In the genomic region with DNA sequence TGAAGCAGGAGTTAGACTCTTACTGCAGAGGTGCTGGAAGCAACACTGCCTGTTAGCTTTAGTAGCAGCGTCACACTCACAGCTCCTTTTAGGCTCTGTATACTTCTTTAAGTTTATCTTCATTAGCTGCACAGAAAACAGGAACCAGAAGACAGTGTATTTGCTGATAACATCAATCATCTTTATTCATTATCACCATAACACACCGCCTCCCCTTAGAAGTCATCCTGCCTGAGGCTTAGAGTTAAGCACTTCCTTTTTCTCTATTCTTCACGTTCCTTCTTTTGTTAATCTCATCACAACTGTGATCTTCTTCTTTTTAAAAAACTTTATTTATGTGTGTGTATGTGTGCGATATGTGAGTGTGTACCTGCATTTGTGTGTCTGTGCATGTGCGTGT, we compare ENCODE assay signal across 23 mouse cellular contexts.
DNase-seq lines count a peak whose midpoint lies in the region; ATAC-seq and TF ChIP-seq lines count a peak whose summit lies in the region.
"Had no signal": no experiment of that assay in that cellular context is flagged by ENCODE, and none has a peak within 500 bp of the region (broad histone marks: within the 10 kb centered on the region; RNA-seq: fewer than 3 reads in every experiment).

No protein-coding gene starts in this region.

- H3K4me3 ChIP-seq in G1E (ENCODE audit: low read depth, low read length) = no peak overlapping the region
- H3K4me3 ChIP-seq: embryonic facial prominence, embryonic 12.5 days; forebrain, embryonic 12.5 days; gastrocnemius, adult 2 months; heart, embryonic 15.5 days; hindbrain, embryonic 10.5 days; hindbrain, embryonic 15.5 days had no signal

- peak; percentile 29 for DNase-seq in 416B (ENCODE audit: low read depth)
- DNase-seq in G1E (ENCODE audit: low spot score) = peak; percentile 17
- DNase-seq in urinary bladder, postnatal 25 days (ENCODE audit: low spot score) = no peak
- no peak for DNase-seq in urinary bladder, postnatal 14 days (ENCODE audit: low spot score)
- no peak for DNase-seq in heart, postnatal 4 days
- DNase-seq in gastrocnemius, adult 18-20 months (ENCODE audit: low spot score) = no peak
- DNase-seq: adrenal gland, adult 8-10 months; adrenal gland, postnatal 36 days; cerebellum, adult 2 months; cerebellum, postnatal 10 days; forebrain, postnatal 0 days; gastrocnemius, adult 2 months; gastrocnemius, postnatal 25 days; heart, adult 18-20 months; heart, postnatal 14 days; kidney, adult 18-20 months had no signal

- no peak for TF ChIP-seq CTCF in G1E (IDR thresholded peaks at IDR 0.05; ENCODE audit: low read depth, low read length)

- no peaks in the 10 kb centered on the region; the same call in 1 of the 2 replicates for H3K27me3 ChIP-seq in G1E (ENCODE audit: insufficient read depth, low read length)
- H3K27me3 ChIP-seq: embryonic facial prominence, embryonic 12.5 days; forebrain, embryonic 12.5 days; heart, embryonic 15.5 days; hindbrain, embryonic 15.5 days had no signal

- peak; percentile 94 for ATAC-seq in G1E (ENCODE audit: extremely low read depth, insufficient number of reproducible peaks, low FRiP score, poor library complexity, severe bottlenecking)
- peak; percentile 77 for ATAC-seq in common myeloid progenitor, adult 5-6 weeks (replicated peaks; ENCODE audit: low read depth, poor library complexity, severe bottlenecking)
- peak; percentile 65 for ATAC-seq in megakaryocyte, adult 5-6 weeks (ENCODE audit: poor library complexity, severe bottlenecking)
- ATAC-seq: forebrain, postnatal 0 days had no signal

- peaks cover 26% of the 10 kb centered on the region for H3K4me1 ChIP-seq in G1E (ENCODE audit: insufficient read depth, low read depth, low read length)
- H3K4me1 ChIP-seq: embryonic facial prominence, embryonic 12.5 days; forebrain, embryonic 12.5 days; hindbrain, embryonic 10.5 days; hindbrain, embryonic 15.5 days had no signal

- no peaks in the 10 kb centered on the region for H3K36me3 ChIP-seq in G1E (replicated peaks)
- H3K36me3 ChIP-seq: embryonic facial prominence, embryonic 12.5 days; forebrain, embryonic 12.5 days; heart, embryonic 15.5 days; hindbrain, embryonic 10.5 days; hindbrain, embryonic 15.5 days had no signal

- no peaks in the 10 kb centered on the region for H3K9me3 ChIP-seq in G1E (replicated peaks)
- H3K9me3 ChIP-seq: embryonic facial prominence, embryonic 12.5 days; forebrain, embryonic 12.5 days; heart, embryonic 15.5 days; hindbrain, embryonic 10.5 days; hindbrain, embryonic 15.5 days had no signal

Comparison
In these comparisons a context has a peak if more than half of its experiments do, and no peak if none do; other contexts are left out.
1. DNase-seq: peak in 416B (single experiment) and G1E (single experiment); none in urinary bladder, postnatal 25 days (single experiment), urinary bladder, postnatal 14 days (single experiment), heart, postnatal 4 days (single experiment) and gastrocnemius, adult 18-20 months (single experiment).
2. Peak in every context shown above with its lines, with median percentiles within 50 percentile points of each other: ATAC-seq.